Mouse (Mus musculus) ES-E14 (cell line): ENCODE data around the gene Bicra. TPM values are rescaled to one million over a fixed set of nuclear protein-coding genes. Genes with fewer than 3 reads are reported as not detected.

Source experiments
- DNase-seq: peaks from one replicate; pipeline ENCODE4 v3.0.0-alpha.2; 2013; ENCODE audit warnings: low read depth, low spot score
- H3K27ac ChIP-seq: 2 replicates; pipeline ENCODE4 v1.5.1; 2012; ENCODE audit warnings: low read depth, mild to moderate bottlenecking, low read length, moderate library complexity, mixed read lengths; ENCODE audit not compliant: poor library complexity, insufficient read depth, severe bottlenecking
- H3K36me3 ChIP-seq: 2 replicates; pipeline ENCODE4 v1.6.1; 2012; ENCODE audit warnings: mild to moderate bottlenecking, low read length, moderate library complexity, mixed read lengths; ENCODE audit not compliant: control insufficient read depth, poor library complexity, insufficient read depth, severe bottlenecking
- H3K4me1 ChIP-seq, 2 experiments: fragments of 150-350 bp in 1 of 2; sonication (generic) in 1 of 2; 2 replicates each; pipeline ENCODE4 v1.6.1; 2012; ENCODE audit warnings: low read length in 2 of 2, mild to moderate bottlenecking in 1 of 2, mixed read lengths in 1 of 2; ENCODE audit not compliant: control insufficient read depth in 2 of 2, insufficient read depth in 2 of 2, poor library complexity in 1 of 2
- H3K4me3 ChIP-seq, 2 experiments: fragments of 150-350 bp in 1 of 2; sonication (generic) in 1 of 2; 2 replicates each; pipeline ENCODE4 v1.5.1; 2012; ENCODE audit warnings: low read length in 2 of 2, low read depth in 1 of 2, mild to moderate bottlenecking in 1 of 2, mixed read lengths in 1 of 2; ENCODE audit not compliant: insufficient read depth in 1 of 2, poor library complexity in 1 of 2, severe bottlenecking in 1 of 2
- H3K9ac ChIP-seq: 2 replicates; pipeline ENCODE4 v1.6.1; 2012; ENCODE audit warnings: low read depth, mild to moderate bottlenecking, low read length, mixed read lengths; ENCODE audit not compliant: poor library complexity, insufficient read depth, severe bottlenecking
- H3K9me3 ChIP-seq: fragments of 150-350 bp; sonication (generic); 2 replicates; pipeline ENCODE4 v1.6.1; 2012; ENCODE audit warnings: low read depth, mild to moderate bottlenecking, low read length; ENCODE audit not compliant: control insufficient read depth, insufficient read depth
- CHD2 ChIP-seq: IDR thresholded peaks from 2 replicates; pipeline ENCODE4 v1.6.1; 2014; ENCODE audit warnings: mild to moderate bottlenecking, low read depth, low read length, inconsistent platforms
- HCFC1 ChIP-seq: IDR thresholded peaks from 2 replicates; pipeline ENCODE4 v1.6.1; 2012; ENCODE audit warnings: low read length, inconsistent platforms, borderline replicate concordance; ENCODE audit not compliant: insufficient read depth
- MAFK ChIP-seq: IDR thresholded peaks from 2 replicates; pipeline ENCODE4 v1.6.1; 2014; ENCODE audit warnings: mild to moderate bottlenecking, low read depth, low read length, inconsistent platforms; ENCODE audit not compliant: insufficient read depth
- ZC3H11A ChIP-seq: IDR thresholded peaks from 2 replicates; pipeline ENCODE4 v1.6.1; 2012; ENCODE audit warnings: low read depth, mild to moderate bottlenecking, inconsistent platforms, low read length, borderline replicate concordance
- ZNF384 ChIP-seq: IDR thresholded peaks from 2 replicates; pipeline ENCODE4 v1.6.1; 2012; ENCODE audit warnings: low read depth, low read length, inconsistent platforms
- in situ Hi-C, 2 experiments: fragments of 600-800 bp; cut with MboI; formaldehyde crosslinking; loops; one replicate each; pipeline ENCODE4 v1.15.1; 2025; ENCODE audit warnings: low sequenced_read_pairs in 2 of 2, inconsistent platforms in 1 of 2; ENCODE audit not compliant: unreplicated experiment in 2 of 2
- total RNA-seq: library from RNA; depleted of rRNA; stranded (reverse); fragments of 300-350 nt; gene quantifications from 2 replicates; pipeline ENCODE4 v1.2.3, GENCODE M21; 2012

Bicra gene
- total RNA-seq, 1 experiment = 3.6 TPM

DNA sequence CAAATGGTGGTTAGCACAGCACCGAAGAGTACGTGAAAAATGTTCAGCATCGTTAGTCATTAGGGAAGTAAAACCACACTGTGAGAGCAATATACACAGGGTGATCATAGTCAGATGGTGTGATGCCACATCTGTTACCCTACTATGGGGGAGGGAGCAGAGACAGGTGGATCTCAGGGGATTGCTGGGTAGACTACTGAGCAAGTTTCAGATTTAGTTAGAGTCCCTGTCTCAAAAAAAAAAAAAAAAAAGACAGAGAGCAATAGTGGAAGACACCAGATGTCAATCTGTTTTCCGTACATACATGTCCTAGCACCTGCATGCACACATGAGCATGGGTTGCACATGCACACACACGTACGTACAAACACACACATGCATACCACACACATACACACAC lies 7.9 kb upstream of the Bicra start:
- no peak for TF ChIP-seq CHD2
- TF ChIP-seq ZC3H11A = no peak
- no peaks in the 10 kb centered on the region for H3K4me1 ChIP-seq
- H3K27ac ChIP-seq = no peak overlapping the region
- H3K9me3 ChIP-seq = no peaks in the 10 kb centered on the region
- H3K9ac ChIP-seq = no peak overlapping the region
- no peak overlapping the region for H3K4me3 ChIP-seq
- DNase-seq = no peak
- in situ Hi-C loops = no loop called here
- H3K36me3 ChIP-seq = no peaks in the 10 kb centered on the region

DNA sequence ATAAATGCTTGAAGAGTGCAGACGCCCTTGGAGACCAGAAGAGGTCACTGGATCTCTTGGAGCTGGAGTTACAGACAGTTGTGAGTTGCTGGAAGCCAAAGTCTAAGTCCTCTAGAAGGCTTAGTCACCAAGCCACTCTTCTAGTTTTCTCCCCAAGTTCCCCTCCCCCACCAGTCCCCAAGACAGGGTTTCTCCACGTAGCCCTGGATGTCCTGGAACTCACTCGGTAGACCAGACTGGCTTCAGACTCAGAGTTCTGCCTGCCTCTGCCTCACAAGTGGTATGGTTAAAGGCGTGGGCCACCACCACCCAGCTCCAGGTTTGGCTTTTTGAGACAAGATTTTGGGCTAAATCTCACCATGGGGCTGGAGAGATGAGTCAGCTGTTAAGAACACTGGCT lies 7.2 kb upstream of the Bicra start:
- DNase-seq = no peak
- Histone ChIP-seq H3K9me3 (no peaks in the 10 kb centered on the region), H3K4me3 (no peak overlapping the region), H3K36me3 (no peaks in the 10 kb centered on the region), H3K9ac (no peak overlapping the region), H3K4me1 (0 out of 4 replicates have a peak, but pooled peaks cover 0 to under 1% of the 10 kb centered on the region in 2 experiments), H3K27ac (no peak overlapping the region)
- no peak for TF ChIP-seq HCFC1
- no peak for TF ChIP-seq MAFK
- no peak for TF ChIP-seq ZNF384
- no peak for TF ChIP-seq CHD2
- TF ChIP-seq ZC3H11A = no peak
- in situ Hi-C loops = no loop called here

DNA sequence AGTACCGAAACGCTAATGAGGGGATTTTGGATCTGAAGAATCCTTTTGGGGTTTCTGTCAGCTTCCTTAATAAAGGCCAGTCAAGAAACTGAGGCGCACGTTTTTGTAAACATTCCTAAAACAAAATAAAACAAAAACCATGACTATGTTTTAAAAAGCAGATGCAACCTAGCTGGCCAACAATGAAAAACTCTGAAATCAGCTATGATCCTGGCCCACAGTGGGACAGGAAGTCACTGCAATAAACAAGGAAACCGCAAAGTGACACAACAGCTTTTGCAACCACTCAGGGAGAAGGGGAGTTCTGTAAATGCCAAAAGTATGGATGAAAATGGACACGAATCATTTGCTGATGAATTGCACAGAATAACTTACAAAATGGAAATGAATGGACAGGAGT lies 5.4 kb upstream of the Bicra start:
- no peaks in the 10 kb centered on the region for H3K36me3 ChIP-seq
- no peak overlapping the region for H3K4me3 ChIP-seq
- H3K27ac ChIP-seq = no peak overlapping the region
- no peak for TF ChIP-seq MAFK
- in situ Hi-C loops = no loop called here
- no peak overlapping the region for H3K9ac ChIP-seq
- DNase-seq = no peak
- H3K9me3 ChIP-seq = no peaks in the 10 kb centered on the region
- 0 out of 4 replicates have a peak, but pooled peaks cover 0 to 2% of the 10 kb centered on the region in 2 experiments for H3K4me1 ChIP-seq

DNA sequence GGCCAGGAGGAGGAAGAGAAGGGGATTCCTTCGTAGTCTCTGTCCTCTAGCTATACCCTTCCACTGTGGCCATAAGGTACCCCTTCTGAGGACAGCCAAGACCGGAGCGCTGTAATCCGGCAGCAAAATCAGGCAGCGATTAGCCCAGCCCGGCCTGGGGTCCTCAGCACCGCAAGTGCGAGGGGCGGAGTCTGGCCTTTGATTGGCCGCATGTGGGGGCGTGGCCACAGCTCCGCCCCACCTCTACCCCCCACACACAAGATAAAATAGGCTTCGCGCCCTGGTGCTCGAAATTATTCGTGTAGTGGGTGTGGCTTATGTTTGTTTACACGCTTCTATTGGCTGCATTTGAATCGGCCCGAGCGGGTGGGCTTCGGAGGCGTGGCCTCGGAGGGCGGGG lies 5.0 kb upstream of the Bicra start:
- in situ Hi-C loops = no loop called here
- peak overlapping the region; percentile 65 to 75 for H3K4me3 ChIP-seq
- peak overlapping the region; percentile 81 for H3K9ac ChIP-seq
- H3K36me3 ChIP-seq = no peaks in the 10 kb centered on the region
- no peaks in the 10 kb centered on the region for H3K9me3 ChIP-seq
- H3K4me1 ChIP-seq = 0 out of 4 replicates have a peak, but pooled peaks cover 0 to 2% of the 10 kb centered on the region in 2 experiments
- H3K27ac ChIP-seq = no peak overlapping the region
- TF ChIP-seq HCFC1 = no peak
- peak; percentile 93 for TF ChIP-seq ZNF384
- peak; percentile 95 for DNase-seq

DNA sequence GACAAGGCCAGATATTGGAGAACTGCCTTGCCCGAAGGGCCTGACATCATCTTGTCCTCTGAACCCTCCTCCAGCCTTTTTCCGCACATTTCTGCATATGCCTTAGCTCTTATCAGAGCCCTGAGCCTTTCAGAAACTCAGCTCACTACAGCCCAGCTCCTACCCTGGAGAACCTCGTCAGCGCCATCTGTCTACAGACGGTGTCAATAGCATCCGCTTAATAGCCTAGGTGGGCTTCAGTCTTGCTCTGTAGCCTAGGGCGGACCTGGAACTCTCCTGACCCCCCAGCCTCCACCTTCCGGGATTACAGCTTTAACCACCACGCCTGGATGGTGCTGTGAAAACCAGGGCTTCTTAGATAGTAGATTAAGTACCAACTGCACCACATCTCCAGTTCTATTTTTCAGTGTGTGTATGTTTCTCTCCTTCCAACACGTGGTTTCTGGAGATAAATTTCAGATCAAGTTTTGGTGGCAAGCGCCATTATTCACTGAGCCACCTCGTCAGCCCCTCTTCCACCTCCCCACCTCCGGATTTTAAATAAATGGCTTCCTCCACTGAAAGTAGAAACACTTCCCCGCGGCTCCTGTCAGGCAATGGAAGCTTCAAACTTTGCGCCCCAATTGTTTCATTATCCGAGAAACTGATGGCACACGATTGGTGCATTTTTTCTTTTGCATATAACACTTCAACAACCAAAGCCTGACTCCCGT lies 4.3 kb upstream of the Bicra start:
- no peaks in the 10 kb centered on the region for H3K36me3 ChIP-seq
- no peak overlapping the region for H3K27ac ChIP-seq
- TF ChIP-seq ZNF384 (peak; percentile 82), MAFK (no peak), CHD2 (no peak), ZC3H11A (no peak)
- DNase-seq = peak; percentile 85
- peak overlapping the region; percentile 81 for H3K9ac ChIP-seq
- peak overlapping the region; percentile 65 to 75 for H3K4me3 ChIP-seq
- no peaks in the 10 kb centered on the region for H3K9me3 ChIP-seq
- in situ Hi-C loops = no loop called here
- 0 out of 4 replicates have a peak, but pooled peaks cover 0 to 2% of the 10 kb centered on the region in 2 experiments for H3K4me1 ChIP-seq
